Mouse (Mus musculus): ENCODE data around the gene Ankdd1a.

Gene Ankdd1a

GRCm38 (mm10) chr9:65512520-65512919, 7.5 kb downstream of the Ankdd1a start:
- CTCF ChIA-PET, result no interaction called here

GRCm38 (mm10) chr9:65508449-65508848, 11.5 kb downstream of the Ankdd1a start:
- CTCF ChIA-PET, result no interaction called here

- CTCF ChIA-PET, result interaction anchor here (0.6 kb wide), 1 partner anchor 8 kb away, joined by 5 read pairs; no protein-coding TSS in a partner anchor
Measured at GRCm38 (mm10) chr9:65502721-65503505, 17.1 kb downstream of the Ankdd1a start.

GRCm38 (mm10) chr9:65502146-65502545, 17.8 kb downstream of the Ankdd1a start:
- CTCF ChIA-PET, result interaction anchor here (0.6 kb wide), 1 partner anchor 9 kb away, joined by 5 read pairs; no protein-coding TSS in a partner anchor

- CTCF ChIA-PET, result no interaction called here
Measured at GRCm38 (mm10) chr9:65492851-65493250, 27.1 kb downstream of the Ankdd1a start.

GRCm38 (mm10) chr9:65492351-65492750, 27.6 kb downstream of the Ankdd1a start:
- CTCF ChIA-PET, result no interaction called here

- CTCF ChIA-PET, result no interaction called here
Measured at GRCm38 (mm10) chr9:65491476-65491875, 28.5 kb downstream of the Ankdd1a start.

GRCm38 (mm10) chr9:65480071-65480470, 39.9 kb downstream of the Ankdd1a start:
- CTCF ChIA-PET, result no interaction called here

GRCm38 (mm10) chr9:65479158-65479557, 40.8 kb downstream of the Ankdd1a start:
- CTCF ChIA-PET, result no interaction called here

- CTCF ChIA-PET, result no interaction called here
Measured at GRCm38 (mm10) chr9:65472769-65473168, 47.2 kb downstream of the Ankdd1a start.

GRCm38 (mm10) chr9:65467686-65468085, 52.3 kb downstream of the Ankdd1a start:
- CTCF ChIA-PET, result no interaction called here

GRCm38 (mm10) chr9:65465241-65465640, 54.8 kb downstream of the Ankdd1a start:
- CTCF ChIA-PET, result interaction anchor here (0.6 kb wide), 1 partner anchor 544 kb away, joined by 3 read pairs; no protein-coding TSS in a partner anchor

- CTCF ChIA-PET, result no interaction called here
Measured at GRCm38 (mm10) chr9:65464161-65464560, 55.8 kb downstream of the Ankdd1a start.

- CTCF ChIA-PET, result interaction anchor here (0.5 to 0.6 kb wide), 2 partner anchors 12 to 1580 kb away, joined by 3 to 5 read pairs; no protein-coding TSS in a partner anchor
Measured at GRCm38 (mm10) chr9:65462544-65462943, 57.4 kb downstream of the Ankdd1a start.

- CTCF ChIA-PET, result no interaction called here
Measured at GRCm38 (mm10) chr9:65460732-65461442, 59.1 kb downstream of the Ankdd1a start, which contains the start of gene Spg21. Gene Spg21 (plus strand): TSS chr9:65460947.

- CTCF ChIA-PET, result no interaction called here
Measured at GRCm38 (mm10) chr9:65460198-65460597, 59.8 kb downstream of the Ankdd1a start.

- CTCF ChIA-PET, result no interaction called here
Measured at GRCm38 (mm10) chr9:65458975-65459374, 61.0 kb downstream of the Ankdd1a start.

GRCm38 (mm10) chr9:65447951-65448350, 72.0 kb downstream of the Ankdd1a start:
- CTCF ChIA-PET, result no interaction called here

- CTCF ChIA-PET, result no interaction called here
Measured at GRCm38 (mm10) chr9:65444692-65445091, 75.3 kb downstream of the Ankdd1a start.
